Mouse (Mus musculus) heart, embryonic 13.5 days (tissue): ENCODE results near the gene Rpl18a. TPM values are rescaled to one million over a fixed set of nuclear protein-coding genes. Genes with fewer than 3 reads are reported as not detected.

ENCODE experiments used
- ATAC-seq: fragments of 200-750 bp; cut with Nextera tagmentation; 2 replicates; pipeline ENCODE4 v1.8.0; 2017; ENCODE audit warnings: moderate TSS enrichment; ENCODE audit not compliant: insufficient number of reproducible peaks, low FRiP score, low TSS enrichment; ENCODE audit errors: extremely low read depth
- H3K27ac ChIP-seq: fragments of 300-500 bp; sonication (generic); replicated peaks from 2 replicates; pipeline ENCODE4 v1.5.1; 2015; ENCODE audit warnings: moderate library complexity, mild to moderate bottlenecking, inconsistent platforms
- H3K27me3 ChIP-seq: fragments of 300-500 bp; sonication (generic); replicated peaks from 2 replicates; pipeline ENCODE4 v1.6.1; 2015; ENCODE audit warnings: mild to moderate bottlenecking, inconsistent platforms
- H3K36me3 ChIP-seq: fragments of 300-500 bp; sonication (generic); 2 replicates; pipeline ENCODE4 v1.6.1; 2015; ENCODE audit warnings: mild to moderate bottlenecking, inconsistent platforms
- H3K4me1 ChIP-seq: fragments of 300-500 bp; sonication (generic); 2 replicates; pipeline ENCODE4 v1.6.1; 2015; ENCODE audit warnings: inconsistent platforms
- H3K4me2 ChIP-seq: fragments of 300-500 bp; sonication (generic); 2 replicates; pipeline ENCODE4 v1.6.1; 2015; ENCODE audit warnings: inconsistent platforms, mild to moderate bottlenecking, moderate library complexity
- H3K4me3 ChIP-seq: fragments of 300-500 bp; sonication (generic); 2 replicates; pipeline ENCODE4 v1.5.1; 2015; ENCODE audit warnings: moderate library complexity, mild to moderate bottlenecking, inconsistent platforms
- H3K9ac ChIP-seq: fragments of 300-500 bp; sonication (generic); 2 replicates; pipeline ENCODE4 v1.6.1; 2015; ENCODE audit warnings: inconsistent platforms, mild to moderate bottlenecking, moderate library complexity
- H3K9me3 ChIP-seq: fragments of 300-500 bp; sonication (generic); 2 replicates; pipeline ENCODE4 v1.6.1; 2016; ENCODE audit warnings: inconsistent platforms
- whole genome bisulfite sequencing: fragments of 180-500 bp; shearing (Covaris S2); methylation state at CpG from one replicate; pipeline ENCODE4 v1.1.7; 2015; ENCODE audit warnings: mixed read lengths; 5-methylcytosine and 5-hydroxymethylcytosine counted together
- polyA plus RNA-seq: library from polyadenylated mRNA; unstranded; fragments of >200 nt; fragmentation: Nextera tagmentation; extraction: Ambion mirVana; gene quantifications from 2 replicates; pipeline ENCODE4 v1.2.1, GENCODE M21; 2015

Rpl18a gene
- 3,040 and 3,097 TPM in 2 replicates for polyA plus RNA-seq

GRCm38 (mm10) chr8:70897021-70897680 lies at the start of gene Rpl18a:
Gene Rpl18a, minus strand, starts transcription at chr8:70897412.
- no peaks in the 10 kb centered on the region for H3K9me3 ChIP-seq
- under 1% methylated on average over 60 of the region's 60 CpGs for WGBS

GRCm38 (mm10) chr8:70943187-70943586 lies 46.0 kb upstream of the Rpl18a start:
- no peak overlapping the region for H3K4me3 ChIP-seq

More at GRCm38 (mm10) chr8:70897021-70897680, at the start of gene Rpl18a:
- Histone ChIP-seq H3K4me3 (peak within 1 kb of the TSS; percentile 87), H3K27ac (peak within 1 kb of the TSS; percentile 86), H3K4me1 (peaks cover 25% of the 10 kb centered on the region), H3K4me2 (peak within 1 kb of the TSS; percentile 97), H3K36me3 (peaks cover 25% of the 10 kb centered on the region), H3K9ac (peak within 1 kb of the TSS; percentile 97), H3K27me3 (peaks cover 31% of the 10 kb centered on the region)
- peak; percentile 99 for ATAC-seq

DNA sequence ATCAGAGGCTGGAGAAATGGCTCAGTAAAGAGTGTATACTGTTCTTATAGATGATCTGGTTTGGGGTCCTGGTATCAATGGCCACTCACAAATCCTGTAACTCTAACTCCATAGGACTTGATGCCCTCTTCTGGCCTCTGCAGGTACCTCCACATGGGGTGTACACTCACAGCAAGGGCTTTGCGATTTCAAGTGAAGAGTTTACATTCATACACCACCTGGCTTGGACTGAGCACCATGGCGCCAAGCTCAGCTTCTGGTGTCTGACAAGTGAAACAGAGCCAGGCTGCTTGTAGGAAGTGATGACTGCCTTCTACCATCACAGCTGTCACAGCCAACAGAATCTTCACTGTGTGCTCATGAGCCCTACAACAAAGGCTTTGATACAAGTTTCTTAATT lies 44.3 kb upstream of the Rpl18a start:
- Histone ChIP-seq H3K27me3 (no peaks in the 10 kb centered on the region), H3K9ac (no peak overlapping the region), H3K4me2 (no peak overlapping the region), H3K4me3 (no peak overlapping the region), H3K9me3 (no peaks in the 10 kb centered on the region), H3K27ac (no peak overlapping the region), H3K36me3 (no peaks in the 10 kb centered on the region), H3K4me1 (no peaks in the 10 kb centered on the region)
- no peak for ATAC-seq
- 58% methylated on average over 2 of the region's 2 CpGs for WGBS

More at GRCm38 (mm10) chr8:70943187-70943586, 46.0 kb upstream of the Rpl18a start:
- H3K9me3 ChIP-seq: no peaks in the 10 kb centered on the region
- H3K4me2 ChIP-seq: no peak overlapping the region
- H3K27ac ChIP-seq: no peak overlapping the region
- 51% methylated on average over 1 of the region's 1 CpGs for WGBS
- H3K4me1 ChIP-seq: no peaks in the 10 kb centered on the region
- H3K27me3 ChIP-seq: 0 out of 2 replicates have a peak, but pooled peaks cover 6% of the 10 kb centered on the region
- H3K36me3 ChIP-seq: no peaks in the 10 kb centered on the region
- H3K9ac ChIP-seq: no peak overlapping the region
- ATAC-seq: no peak

DNA sequence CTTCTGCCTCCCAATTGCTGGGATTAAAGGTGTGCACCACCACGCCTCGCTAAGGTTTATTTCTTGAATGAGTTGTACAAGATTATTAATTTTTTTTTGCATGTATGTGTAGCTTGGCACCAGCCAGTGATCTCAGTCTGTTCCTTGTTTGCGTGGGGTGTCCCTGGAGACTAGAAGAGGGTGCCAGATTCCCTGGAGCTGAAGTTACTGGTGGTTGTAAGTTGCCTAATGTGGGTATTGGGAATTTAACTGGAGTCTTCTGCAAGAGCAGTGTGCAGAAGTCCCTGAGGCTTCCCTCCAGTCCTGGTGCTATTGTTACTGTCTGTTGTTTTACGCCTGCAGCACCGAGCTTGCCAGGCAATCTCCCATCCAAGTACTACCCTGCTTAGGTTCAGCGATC lies 40.0 kb upstream of the Rpl18a start:
- no peaks in the 10 kb centered on the region for H3K4me1 ChIP-seq
- H3K27ac ChIP-seq: no peak overlapping the region
- 0 out of 2 replicates have a peak, but pooled peaks cover 6% of the 10 kb centered on the region for H3K36me3 ChIP-seq
- 76% methylated on average over 6 of the region's 6 CpGs for WGBS
- ATAC-seq: no peak
- H3K4me3 ChIP-seq: no peak overlapping the region
- H3K27me3 ChIP-seq: no peaks in the 10 kb centered on the region
- no peak overlapping the region for H3K4me2 ChIP-seq
- H3K9ac ChIP-seq: no peak overlapping the region
- H3K9me3 ChIP-seq: no peaks in the 10 kb centered on the region

DNA sequence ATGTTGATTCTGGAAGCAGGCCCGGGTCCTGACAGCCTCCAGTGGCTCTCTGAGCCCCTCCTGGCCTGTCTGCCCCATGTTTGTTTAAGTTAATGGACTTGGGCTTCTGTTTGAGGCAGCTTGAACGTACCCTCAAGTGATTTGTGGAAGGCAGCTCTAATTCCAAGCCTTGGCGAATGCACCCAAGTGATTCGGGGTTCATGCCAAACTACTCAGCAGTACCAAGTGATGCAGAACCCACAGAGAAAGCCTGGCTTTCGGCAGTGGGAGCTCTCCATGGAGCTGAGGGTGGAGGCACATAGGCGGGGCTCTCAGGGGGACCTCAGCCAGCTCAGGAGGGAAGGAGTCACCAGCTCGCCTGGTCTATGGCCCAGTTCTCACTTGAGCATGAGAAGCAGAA lies 37.6 kb upstream of the Rpl18a start:
- WGBS: 54% methylated on average over 7 of the region's 7 CpGs
- ATAC-seq: no peak
- no peaks in the 10 kb centered on the region for H3K4me1 ChIP-seq
- H3K4me3 ChIP-seq: no peak overlapping the region
- H3K9me3 ChIP-seq: no peaks in the 10 kb centered on the region
- no peak overlapping the region for H3K27ac ChIP-seq
- H3K4me2 ChIP-seq: no peak overlapping the region
- H3K36me3 ChIP-seq: 0 out of 2 replicates have a peak, but pooled peaks cover 6% of the 10 kb centered on the region
- no peak overlapping the region for H3K9ac ChIP-seq
- no peaks in the 10 kb centered on the region for H3K27me3 ChIP-seq

DNA sequence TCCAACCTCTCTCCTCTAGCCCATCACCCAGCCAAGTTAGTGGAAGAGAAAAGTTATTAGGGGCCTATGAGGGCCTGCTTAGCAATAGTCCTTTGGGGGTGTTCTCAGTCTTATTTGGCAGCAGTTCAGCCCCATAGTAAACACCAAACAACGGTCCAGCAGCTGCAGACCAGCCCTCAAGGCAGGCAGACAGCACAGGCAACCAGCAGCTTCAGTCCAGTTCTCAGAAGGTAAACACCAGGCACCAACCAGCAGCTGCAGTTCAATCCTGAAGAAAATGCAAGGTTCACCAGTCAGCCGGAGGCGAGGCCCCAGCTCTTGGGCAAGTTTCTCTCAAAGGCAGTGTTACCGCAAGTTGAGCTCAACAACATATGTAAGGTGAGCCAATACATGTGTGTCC lies 35.8 kb upstream of the Rpl18a start:
- 83% methylated on average over 4 of the region's 4 CpGs for WGBS

DNA sequence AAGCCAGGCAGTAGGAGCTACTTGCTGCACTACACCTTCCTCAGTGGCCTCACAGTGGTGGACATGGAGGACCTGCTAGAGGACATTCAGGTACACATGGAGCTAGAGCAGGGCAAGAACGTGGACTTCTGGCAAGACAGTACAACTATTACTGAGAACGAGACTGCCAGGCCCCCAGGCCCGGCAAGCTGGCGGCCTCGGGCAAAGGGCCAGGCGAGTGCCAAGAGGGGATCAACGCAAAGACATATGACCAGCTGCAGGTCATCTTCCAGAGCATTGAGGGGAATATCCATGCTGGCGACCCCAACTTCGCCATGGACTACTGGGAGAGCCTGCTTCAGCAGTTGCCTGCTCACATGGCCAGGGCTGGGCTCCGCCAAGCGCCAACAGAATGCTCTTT lies 34.5 kb upstream of the Rpl18a start:
- Histone ChIP-seq H3K27me3 (no peaks in the 10 kb centered on the region), H3K9ac (no peak overlapping the region), H3K4me1 (peaks cover 6% of the 10 kb centered on the region), H3K27ac (no peak overlapping the region), H3K4me2 (no peak overlapping the region), H3K36me3 (0 out of 2 replicates have a peak, but pooled peaks cover 6% of the 10 kb centered on the region), H3K4me3 (no peak overlapping the region), H3K9me3 (no peaks in the 10 kb centered on the region)
- no peak for ATAC-seq
- WGBS: 87% methylated on average over 11 of the region's 11 CpGs

More for the DNA sequence above, 35.8 kb upstream of the Rpl18a start:
- Histone ChIP-seq H3K4me2 (no peak overlapping the region), H3K9ac (no peak overlapping the region), H3K9me3 (no peaks in the 10 kb centered on the region), H3K4me1 (peaks cover 6% of the 10 kb centered on the region), H3K4me3 (no peak overlapping the region), H3K27me3 (no peaks in the 10 kb centered on the region), H3K36me3 (0 out of 2 replicates have a peak, but pooled peaks cover 6% of the 10 kb centered on the region), H3K27ac (no peak overlapping the region)
- ATAC-seq: no peak

GRCm38 (mm10) chr8:70928778-70929322 lies 31.6 kb upstream of the Rpl18a start:
- no peak for ATAC-seq
- Histone ChIP-seq H3K4me1 (peaks cover 6% of the 10 kb centered on the region), H3K4me2 (no peak overlapping the region), H3K4me3 (no peak overlapping the region), H3K27me3 (no peaks in the 10 kb centered on the region), H3K36me3 (0 out of 2 replicates have a peak, but pooled peaks cover 6% of the 10 kb centered on the region), H3K9me3 (no peaks in the 10 kb centered on the region), H3K27ac (no peak overlapping the region), H3K9ac (peak overlapping the region; percentile 33; the same call in 1 of the 2 replicates)
- 58% methylated on average over 5 of the region's 5 CpGs for WGBS

DNA sequence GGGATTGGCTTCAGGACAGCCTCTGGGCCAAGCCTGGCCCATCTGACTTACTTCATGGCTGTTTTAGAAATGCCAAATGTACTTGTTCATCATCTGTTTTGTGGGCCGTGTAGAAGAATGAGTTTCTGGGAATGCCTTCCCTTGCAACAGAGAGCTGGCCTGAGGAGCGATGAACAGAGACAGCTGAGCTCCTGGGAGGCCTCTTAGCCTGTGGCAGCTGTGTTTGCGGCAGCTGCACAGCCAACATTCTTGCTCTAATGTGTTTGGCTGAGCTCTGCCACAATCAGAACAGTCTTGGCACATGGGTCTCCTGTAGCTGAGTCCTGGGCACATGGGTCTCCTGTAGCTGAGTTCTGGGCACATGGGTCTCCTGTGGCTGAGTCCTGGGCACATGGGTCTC lies 30.9 kb upstream of the Rpl18a start:
- WGBS: 81% methylated on average over 3 of the region's 3 CpGs
- no peaks in the 10 kb centered on the region for H3K9me3 ChIP-seq
- peaks cover 6% of the 10 kb centered on the region for H3K4me1 ChIP-seq
- H3K4me2 ChIP-seq: no peak overlapping the region
- H3K27me3 ChIP-seq: no peaks in the 10 kb centered on the region
- no peak overlapping the region for H3K27ac ChIP-seq
- H3K36me3 ChIP-seq: 0 out of 2 replicates have a peak, but pooled peaks cover 6% of the 10 kb centered on the region
- no peak overlapping the region for H3K9ac ChIP-seq
- no peak for ATAC-seq
- H3K4me3 ChIP-seq: no peak overlapping the region

- no peak overlapping the region for H3K9ac ChIP-seq
- no peak overlapping the region for H3K4me2 ChIP-seq
- H3K4me1 ChIP-seq: peaks cover 6% of the 10 kb centered on the region
- peaks cover 6% of the 10 kb centered on the region; the same call in 1 of the 2 replicates for H3K36me3 ChIP-seq
- WGBS: 83% methylated on average over 5 of the region's 5 CpGs
- no peak overlapping the region for H3K4me3 ChIP-seq
- H3K9me3 ChIP-seq: no peaks in the 10 kb centered on the region
- H3K27me3 ChIP-seq: no peaks in the 10 kb centered on the region
- H3K27ac ChIP-seq: no peak overlapping the region
- no peak for ATAC-seq
Measured at GRCm38 (mm10) chr8:70926396-70926795, 29.2 kb upstream of the Rpl18a start.

DNA sequence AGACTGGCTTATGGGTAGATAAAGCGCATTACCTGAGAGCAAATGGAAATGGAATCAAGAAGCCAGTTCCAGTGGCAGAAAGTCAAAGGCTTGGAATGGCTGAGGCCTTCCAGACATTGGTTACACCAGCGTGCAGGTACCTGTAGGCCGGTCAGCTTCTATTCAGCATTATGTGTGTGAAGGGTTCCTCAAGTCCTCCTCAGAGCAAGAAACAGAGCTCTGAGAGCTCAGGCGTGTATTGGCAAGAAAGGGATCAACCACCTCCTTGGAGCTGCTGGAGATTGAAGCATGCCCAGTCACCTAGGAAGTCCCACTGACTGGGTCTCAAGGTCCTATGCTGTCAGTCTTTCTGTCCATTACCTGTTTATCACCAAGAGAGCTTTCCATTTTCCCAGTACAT lies 28.5 kb upstream of the Rpl18a start:
- ATAC-seq: no peak
- no peaks in the 10 kb centered on the region for H3K27me3 ChIP-seq
- 85% methylated on average over 4 of the region's 4 CpGs for WGBS
- no peak overlapping the region for H3K4me3 ChIP-seq
- H3K9ac ChIP-seq: no peak overlapping the region
- H3K27ac ChIP-seq: no peak overlapping the region
- no peaks in the 10 kb centered on the region for H3K9me3 ChIP-seq
- H3K36me3 ChIP-seq: peaks cover 13% of the 10 kb centered on the region
- peaks cover 6% of the 10 kb centered on the region for H3K4me1 ChIP-seq
- H3K4me2 ChIP-seq: no peak overlapping the region
